Mouse (Mus musculus) MEL (cell line): ENCODE results near the gene Slc16a10.

Experiments used
- BHLHE40 ChIP-seq: IDR thresholded peaks from 2 replicates; pipeline ENCODE4 v1.6.1; 2012; ENCODE audit warnings: low read depth, mild to moderate bottlenecking, inconsistent platforms, low read length, improper control_type of control experiment, borderline replicate concordance
- CTCF ChIP-seq, 3 experiments: IDR thresholded peaks in 2 of 3; conservative IDR thresholded peaks in 1 of 3; 2 replicates each; pipeline ENCODE4 v1.5.1; 2011 to 2012; ENCODE audit warnings: low read length in 3 of 3, low read depth in 2 of 3, mild to moderate bottlenecking in 2 of 3, improper control_type of control experiment in 1 of 3, inconsistent platforms in 1 of 3, mixed read lengths in 1 of 3, moderate library complexity in 1 of 3; ENCODE audit not compliant: control insufficient read depth in 1 of 3, insufficient read depth in 1 of 3, poor library complexity in 1 of 3, severe bottlenecking in 1 of 3
- EP300 ChIP-seq, 2 experiments: IDR thresholded peaks; 2 replicates each; pipeline ENCODE4 v1.6.1; 2011; ENCODE audit warnings: improper control_type of control experiment in 2 of 2, low read length in 2 of 2, low read depth in 1 of 2, mild to moderate bottlenecking in 1 of 2
- MXI1 ChIP-seq: IDR thresholded peaks from 2 replicates; pipeline ENCODE4 v1.6.1; 2011; ENCODE audit warnings: mild to moderate bottlenecking, low read depth, low read length, improper control_type of control experiment
- POLR2A ChIP-seq, 2 experiments: IDR thresholded peaks; 2 replicates each; pipeline ENCODE4 v1.6.1; 2011 to 2012; ENCODE audit warnings: low read length in 2 of 2, mild to moderate bottlenecking in 2 of 2, control low read depth in 1 of 2, improper control_type of control experiment in 1 of 2, low read depth in 1 of 2, moderate library complexity in 1 of 2; ENCODE audit not compliant: control insufficient read depth in 1 of 2, insufficient read depth in 1 of 2, poor library complexity in 1 of 2
- RAD21 ChIP-seq: IDR thresholded peaks from 2 replicates; pipeline ENCODE4 v1.6.1; 2011; ENCODE audit warnings: mild to moderate bottlenecking, low read depth, low read length, improper control_type of control experiment
- USF1 ChIP-seq: IDR thresholded peaks from 2 replicates; pipeline ENCODE4 v1.6.1; 2014; ENCODE audit warnings: low read depth, mild to moderate bottlenecking, inconsistent platforms, low read length, improper control_type of control experiment, moderate library complexity

GRCm38 (mm10) chr10:40034956-40035355 lies 107.1 kb downstream of the Slc16a10 start:
- TF ChIP-seq USF1 (no peak), MXI1 (no peak), EP300 (IDR thresholded peaks at IDR 0.05; ENCODE audit: low read depth in 1 of 2, low read length in 2 of 2) (no peak), POLR2A (IDR thresholded peaks at IDR 0.05; ENCODE audit: control insufficient read depth in 1 of 2, insufficient read depth in 1 of 2, low read depth in 1 of 2, low read length in 2 of 2, poor library complexity in 1 of 2) (no peak), BHLHE40 (no peak), RAD21 (no peak), CTCF (IDR thresholded peaks at IDR 0.05 in 2 of 3, conservative IDR thresholded peaks at IDR 0.05 in 1 of 3; ENCODE audit: control insufficient read depth in 1 of 3, insufficient read depth in 1 of 3, low read depth in 2 of 3, low read length in 3 of 3, poor library complexity in 1 of 3, severe bottlenecking in 1 of 3) (no peak)
